Mouse (Mus musculus) myocyte (in vitro differentiated cells): ENCODE results near the gene Elmsan1. TPM values are rescaled to one million over a fixed set of nuclear protein-coding genes. Genes with fewer than 3 reads are reported as not detected.

ENCODE experiments used
- H3K27me3 ChIP-seq: one replicate; pipeline ENCODE4 v1.6.1; 2011; ENCODE audit not compliant: control insufficient read depth, insufficient read depth, insufficient read length
- H3K36me3 ChIP-seq: one replicate; pipeline ENCODE4 v1.6.1; 2011; ENCODE audit not compliant: control insufficient read depth, insufficient read depth
- H3K4me2 ChIP-seq: one replicate; pipeline ENCODE4 v1.6.1; 2011; ENCODE audit warnings: low read depth, control low read depth
- H3K4me3 ChIP-seq: one replicate; pipeline ENCODE4 v1.5.1; 2011; ENCODE audit warnings: mild to moderate bottlenecking, control low read depth, moderate library complexity
- H3K79me2 ChIP-seq: one replicate; pipeline ENCODE4 v1.6.1; 2011; ENCODE audit not compliant: control insufficient read depth, insufficient read depth
- H3ac ChIP-seq: one replicate; pipeline ENCODE4 v1.6.1; 2011; ENCODE audit not compliant: control insufficient read depth, insufficient read length
- CEBPB ChIP-seq: IDR thresholded peaks from 2 replicates; pipeline ENCODE4 v1.6.1; 2011; ENCODE audit warnings: mild to moderate bottlenecking, moderate library complexity; ENCODE audit not compliant: poor library complexity, insufficient read depth, severe bottlenecking
- E2F4 ChIP-seq: IDR thresholded peaks from one replicate; pipeline ENCODE4 v1.6.1; 2011; ENCODE audit warnings: mild to moderate bottlenecking, control low read depth, moderate library complexity; ENCODE audit not compliant: insufficient read depth
- MAX ChIP-seq: IDR thresholded peaks from one replicate; pipeline ENCODE4 v1.6.1; 2011; ENCODE audit warnings: low read depth, mild to moderate bottlenecking, control low read depth
- MYOD1 ChIP-seq, 3 experiments: IDR thresholded peaks; one replicate each; pipeline ENCODE4 v1.6.1; 2011; ENCODE audit warnings: control low read depth in 2 of 3, low read depth in 2 of 3, mild to moderate bottlenecking in 2 of 3, moderate library complexity in 1 of 3; ENCODE audit not compliant: insufficient read length in 2 of 3, control insufficient read depth in 1 of 3
- MYOG ChIP-seq, 3 experiments: IDR thresholded peaks; one replicate each; pipeline ENCODE4 v1.6.1; 2011; ENCODE audit warnings: control low read depth in 2 of 3, low read depth in 2 of 3, mild to moderate bottlenecking in 2 of 3; ENCODE audit not compliant: insufficient read length in 2 of 3, control insufficient read depth in 1 of 3, insufficient read depth in 1 of 3
- POLR2A ChIP-seq: IDR thresholded peaks from one replicate; pipeline ENCODE4 v1.6.1; 2011; ENCODE audit warnings: low read depth, mild to moderate bottlenecking, control low read depth, moderate library complexity; ENCODE audit not compliant: insufficient read length
- POLR2AphosphoS2 ChIP-seq: IDR thresholded peaks from one replicate; pipeline ENCODE4 v1.6.1; 2011; ENCODE audit warnings: low read depth, control low read depth; ENCODE audit not compliant: insufficient read length
- REST ChIP-seq: IDR thresholded peaks from one replicate; pipeline ENCODE4 v1.6.1; 2011; ENCODE audit warnings: mild to moderate bottlenecking, control low read depth, moderate library complexity; ENCODE audit not compliant: insufficient read depth, insufficient read length
- SRF ChIP-seq: IDR thresholded peaks from one replicate; pipeline ENCODE4 v1.6.1; 2011; ENCODE audit warnings: low read depth; ENCODE audit not compliant: control insufficient read depth, insufficient read length
- TCF12 ChIP-seq: IDR thresholded peaks from one replicate; pipeline ENCODE4 v1.6.1; 2011; ENCODE audit warnings: mild to moderate bottlenecking, control low read depth; ENCODE audit not compliant: poor library complexity, insufficient read depth, severe bottlenecking
- TCF3 ChIP-seq: IDR thresholded peaks from one replicate; pipeline ENCODE4 v1.6.1; 2011; ENCODE audit warnings: low read depth, control low read depth; ENCODE audit not compliant: insufficient read length
- USF1 ChIP-seq: IDR thresholded peaks from one replicate; pipeline ENCODE4 v1.6.1; 2011; ENCODE audit warnings: low read depth, mild to moderate bottlenecking, control low read depth, moderate library complexity
- polyA plus RNA-seq: library from polyadenylated mRNA; unstranded; fragments of >200 nt; fragmentation: generic; extraction: Trizol; gene quantifications from one replicate; pipeline ENCODE4 v1.2.1, GENCODE M21; 2012; ENCODE audit warnings: missing spikeins

Gene Elmsan1
- polyA plus RNA-seq, 1 experiment, result 13.7 TPM

DNA sequence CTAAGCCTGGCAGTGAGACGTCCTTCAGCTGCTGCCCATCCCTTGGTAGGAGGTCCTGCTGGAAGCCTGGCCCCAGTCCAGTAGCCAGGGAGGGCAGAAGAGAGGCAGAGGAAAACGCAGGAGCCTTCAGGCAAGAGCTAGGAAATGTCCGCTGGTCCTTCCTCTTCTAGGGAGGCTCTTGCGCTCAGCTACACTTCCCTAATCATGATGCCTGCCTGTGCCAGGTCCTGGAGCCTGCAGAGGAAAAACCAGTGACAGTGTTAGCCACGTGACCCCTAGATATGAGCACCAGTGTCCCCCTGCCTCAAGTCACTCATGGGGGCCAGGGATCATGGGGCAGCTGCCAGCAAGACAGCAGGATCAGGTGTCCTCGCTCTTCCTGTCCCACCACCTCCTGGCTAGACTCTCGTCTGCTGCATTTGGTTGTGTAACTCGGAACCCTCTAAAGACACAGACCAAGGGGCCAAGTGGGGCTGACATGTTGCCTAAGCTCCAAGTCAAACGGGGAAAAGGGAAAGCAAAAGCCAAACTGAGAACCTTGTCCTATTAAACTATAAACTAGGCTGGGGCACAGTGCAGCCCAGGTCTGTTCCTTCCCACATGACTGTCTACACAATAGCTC lies 44.4 kb downstream of the Elmsan1 start:
- no peak overlapping the region for H3ac ChIP-seq
- TF ChIP-seq MYOG (IDR thresholded peaks at IDR 0.05; ENCODE audit: control insufficient read depth in 1 of 3, insufficient read depth in 1 of 3, insufficient read length in 2 of 3, low read depth in 2 of 3) (peak in 1 of 3 experiments; percentile 20), POLR2AphosphoS2 (no peak), MAX (no peak), MYOD1 (IDR thresholded peaks at IDR 0.05; ENCODE audit: control insufficient read depth in 1 of 3, insufficient read length in 2 of 3, low read depth in 2 of 3) (no peak), USF1 (no peak), SRF (no peak)
- no peak overlapping the region for H3K4me3 ChIP-seq
- peaks cover 20% of the 10 kb centered on the region for H3K36me3 ChIP-seq
- H3K27me3 ChIP-seq, result no peaks in the 10 kb centered on the region
- peaks cover 87% of the 10 kb centered on the region for H3K79me2 ChIP-seq
- H3K4me2 ChIP-seq, result peak overlapping the region; percentile 22

DNA sequence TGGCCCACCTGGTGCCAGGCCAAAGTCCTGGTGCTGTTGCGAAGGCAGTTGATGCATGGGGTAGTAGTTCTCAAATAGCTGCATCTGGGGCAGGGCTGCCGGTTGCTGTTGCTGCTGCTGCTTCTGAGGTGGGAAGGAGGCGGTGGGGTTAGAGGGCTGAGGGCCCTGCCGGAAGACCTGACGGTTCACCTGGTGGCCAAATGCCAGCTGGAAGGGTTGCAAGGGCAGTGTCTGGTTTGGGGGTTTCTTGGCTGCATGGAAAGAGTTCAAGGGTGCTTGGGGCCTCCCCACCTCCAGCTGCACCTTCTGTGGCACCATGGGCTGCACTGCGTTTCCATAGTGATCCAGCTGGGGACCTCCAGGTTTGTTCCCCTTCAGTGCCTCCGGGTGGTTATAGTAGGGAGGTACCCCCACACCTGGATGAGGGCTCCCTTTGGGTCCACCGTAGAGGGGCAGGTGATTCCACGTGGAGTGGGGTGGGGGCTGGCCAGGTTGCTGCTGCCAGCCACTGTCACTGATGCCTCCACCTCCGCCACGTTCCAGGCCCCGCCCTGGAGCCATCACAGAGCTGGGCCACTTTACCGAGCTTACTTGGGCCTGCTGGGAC lies 45.3 kb downstream of the Elmsan1 start:
- H3K4me3 ChIP-seq, result no peak overlapping the region
- H3K36me3 ChIP-seq, result peaks cover 20% of the 10 kb centered on the region
- no peak overlapping the region for H3K4me2 ChIP-seq
- TF ChIP-seq TCF12 (no peak), SRF (no peak), REST (no peak), POLR2AphosphoS2 (peak; percentile 28), E2F4 (no peak)
- H3K27me3 ChIP-seq, result no peaks in the 10 kb centered on the region
- H3ac ChIP-seq, result no peak overlapping the region
- peaks cover 87% of the 10 kb centered on the region for H3K79me2 ChIP-seq

DNA sequence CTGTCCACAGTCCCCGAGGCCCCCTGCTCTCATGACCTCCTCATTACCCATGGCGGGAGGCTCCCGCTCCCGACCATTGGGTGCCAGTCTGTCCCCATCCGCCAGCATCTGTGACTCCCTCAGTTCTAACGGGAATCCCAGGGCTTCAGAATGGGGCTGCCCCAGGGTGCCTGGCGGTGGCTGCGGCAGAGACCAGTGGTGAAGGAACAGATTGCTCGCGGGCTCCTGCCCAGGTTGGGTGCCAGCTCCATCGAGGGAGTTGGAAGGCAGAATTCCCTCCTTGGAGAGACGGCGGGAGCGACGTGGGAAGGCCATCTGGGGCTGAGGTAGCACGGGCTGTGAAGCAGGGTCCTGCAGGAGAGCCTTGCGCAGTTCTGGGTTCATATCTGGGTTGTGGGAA lies 45.8 kb downstream of the Elmsan1 start:
- Histone ChIP-seq H3K36me3 (peaks cover 20% of the 10 kb centered on the region), H3ac (no peak overlapping the region), H3K27me3 (no peaks in the 10 kb centered on the region), H3K4me2 (no peak overlapping the region), H3K4me3 (no peak overlapping the region), H3K79me2 (peaks cover 87% of the 10 kb centered on the region)
- no peak for TF ChIP-seq E2F4
- no peak for TF ChIP-seq MAX

DNA sequence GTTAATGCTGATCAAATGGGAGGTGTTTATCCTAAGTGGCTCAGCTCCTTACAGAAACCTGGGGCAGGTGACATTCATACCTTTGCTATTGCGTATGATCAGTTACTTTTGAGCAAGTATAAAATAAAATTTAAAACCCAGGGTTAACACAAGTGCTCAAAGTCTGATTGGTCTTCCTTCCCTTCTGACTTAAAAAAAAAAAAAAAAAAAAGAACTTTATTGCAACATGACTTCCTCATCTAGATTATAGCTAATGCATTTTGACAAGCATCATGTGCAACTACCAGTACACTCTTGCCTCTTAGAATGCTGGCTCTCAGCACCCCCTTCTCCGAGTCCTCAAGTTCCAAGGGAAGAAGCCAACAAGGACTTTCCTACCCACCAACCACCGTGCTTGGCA lies 46.5 kb downstream of the Elmsan1 start:
- Histone ChIP-seq H3K27me3 (no peaks in the 10 kb centered on the region), H3ac (no peak overlapping the region), H3K4me2 (no peak overlapping the region), H3K4me3 (no peak overlapping the region), H3K79me2 (peaks cover 87% of the 10 kb centered on the region), H3K36me3 (peaks cover 20% of the 10 kb centered on the region)
- TF ChIP-seq REST, result no peak
- no peak for TF ChIP-seq USF1
- no peak for TF ChIP-seq SRF
- TF ChIP-seq TCF3, result no peak
- no peak for TF ChIP-seq POLR2A
- TF ChIP-seq CEBPB, result no peak
- no peak for TF ChIP-seq POLR2AphosphoS2
- TF ChIP-seq MYOD1 (IDR thresholded peaks at IDR 0.05; ENCODE audit: control insufficient read depth in 1 of 3, insufficient read length in 2 of 3, low read depth in 2 of 3), result no peak
- no peak for TF ChIP-seq MAX
- TF ChIP-seq E2F4, result no peak
- no peak for TF ChIP-seq TCF12
- no peak for TF ChIP-seq MYOG (IDR thresholded peaks at IDR 0.05; ENCODE audit: control insufficient read depth in 1 of 3, insufficient read depth in 1 of 3, insufficient read length in 2 of 3, low read depth in 2 of 3)

DNA sequence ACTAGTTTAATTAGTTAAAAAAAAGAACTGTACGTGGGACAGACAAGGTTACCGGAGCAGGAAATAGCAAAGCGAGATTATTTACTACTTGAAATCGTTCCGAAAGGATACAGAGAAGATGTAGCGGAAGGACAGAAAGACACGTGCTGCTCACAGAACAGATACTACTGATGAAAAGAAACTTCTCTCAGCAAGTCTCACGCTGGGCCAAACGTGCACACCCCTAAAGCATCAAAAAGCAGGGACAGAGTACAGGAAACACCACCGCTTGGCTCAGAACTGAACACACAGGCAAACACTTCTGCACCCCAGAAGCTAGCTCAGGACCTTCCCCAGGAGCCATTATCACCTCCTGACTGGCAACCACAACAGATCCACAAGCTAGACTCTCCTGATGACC lies 48.1 kb downstream of the Elmsan1 start:
- Histone ChIP-seq H3ac (no peak overlapping the region), H3K4me2 (no peak overlapping the region), H3K27me3 (no peaks in the 10 kb centered on the region), H3K36me3 (peaks cover 25% of the 10 kb centered on the region), H3K4me3 (no peak overlapping the region), H3K79me2 (peaks cover 91% of the 10 kb centered on the region)
- TF ChIP-seq CEBPB, result no peak
- TF ChIP-seq TCF12, result no peak
- no peak for TF ChIP-seq POLR2A
- TF ChIP-seq MYOG (IDR thresholded peaks at IDR 0.05; ENCODE audit: control insufficient read depth in 1 of 3, insufficient read depth in 1 of 3, insufficient read length in 2 of 3, low read depth in 2 of 3), result no peak
- TF ChIP-seq E2F4, result no peak
- no peak for TF ChIP-seq MYOD1 (IDR thresholded peaks at IDR 0.05; ENCODE audit: control insufficient read depth in 1 of 3, insufficient read length in 2 of 3, low read depth in 2 of 3)
- TF ChIP-seq MAX, result no peak
- no peak for TF ChIP-seq USF1
